Mouse (Mus musculus) G1E (cell line): ENCODE measurements around the gene Rex1bd. TPM values are rescaled to one million over a fixed set of nuclear protein-coding genes. Genes with fewer than 3 reads are reported as not detected.

Source experiments
- ATAC-seq: 2 replicates; pipeline ENCODE4 v1.8.0; 2016; ENCODE audit warnings: mild to moderate bottlenecking; ENCODE audit not compliant: insufficient number of reproducible peaks, poor library complexity, low FRiP score, severe bottlenecking; ENCODE audit errors: extremely low read depth
- DNase-seq: peaks from one replicate; pipeline ENCODE4 v3.0.0; 2012; ENCODE audit warnings: low spot score
- H3K27me3 ChIP-seq: 2 replicates; pipeline ENCODE4 v1.6.1; 2012; ENCODE audit warnings: mild to moderate bottlenecking, low read length, inconsistent platforms; ENCODE audit not compliant: insufficient read depth
- H3K36me3 ChIP-seq: replicated peaks from 2 replicates; pipeline ENCODE3; 2012; ENCODE audit warnings: mild to moderate bottlenecking, inconsistent platforms
- H3K4me1 ChIP-seq: 2 replicates; pipeline ENCODE4 v1.6.1; 2012; ENCODE audit warnings: low read depth, low read length, inconsistent platforms, mixed read lengths; ENCODE audit not compliant: insufficient read depth
- H3K4me3 ChIP-seq: 2 replicates; pipeline ENCODE4 v1.5.1; 2012; ENCODE audit warnings: low read depth, mild to moderate bottlenecking, inconsistent platforms, low read length, moderate library complexity, mixed read lengths
- H3K9me3 ChIP-seq: replicated peaks from 2 replicates; pipeline ENCODE4 v1.6.1; 2012; ENCODE audit warnings: inconsistent platforms
- CTCF ChIP-seq: IDR thresholded peaks from 2 replicates; pipeline ENCODE4 v1.5.1; 2012; ENCODE audit warnings: low read depth, low read length, inconsistent platforms, mixed read lengths
- GATA1 ChIP-seq: IDR thresholded peaks from 2 replicates; pipeline ENCODE4 v1.6.1; 2012; ENCODE audit warnings: borderline replicate concordance, low read length, inconsistent platforms, mixed read lengths
- GATA2 ChIP-seq: IDR thresholded peaks from 2 replicates; pipeline ENCODE4 v1.6.1; 2012; ENCODE audit warnings: low read depth, low read length, inconsistent platforms, borderline replicate concordance
- POLR2AphosphoS5 ChIP-seq: IDR thresholded peaks from 2 replicates; pipeline ENCODE4 v1.6.1; 2012; ENCODE audit warnings: low read depth, low read length, inconsistent platforms; ENCODE audit not compliant: insufficient replicate concordance
- TAL1 ChIP-seq: conservative IDR thresholded peaks from 2 replicates; pipeline ENCODE4 v1.6.1; 2012; ENCODE audit warnings: low read depth, low read length, inconsistent platforms, mixed read lengths
- polyA plus RNA-seq: library from polyadenylated mRNA; stranded (reverse); fragments of >175 nt; gene quantifications from 2 replicates; pipeline ENCODE4 v1.2.3, GENCODE M21; 2012
- total RNA-seq, 2 experiments: library from RNA; stranded (forward) in 1 of 2; stranded (reverse) in 1 of 2; fragments of 200-1000 nt in 1 of 2; fragments of >200 nt in 1 of 2; fragmentation: Nextera tagmentation in 1 of 2; gene quantifications; 2 replicates each; pipeline ENCODE4 v1.2.3; 2014 to 2017

Rex1bd gene
- total and polyA plus RNA-seq, 3 experiments, result 44.2 to 187 (median 86.9) TPM

DNA sequence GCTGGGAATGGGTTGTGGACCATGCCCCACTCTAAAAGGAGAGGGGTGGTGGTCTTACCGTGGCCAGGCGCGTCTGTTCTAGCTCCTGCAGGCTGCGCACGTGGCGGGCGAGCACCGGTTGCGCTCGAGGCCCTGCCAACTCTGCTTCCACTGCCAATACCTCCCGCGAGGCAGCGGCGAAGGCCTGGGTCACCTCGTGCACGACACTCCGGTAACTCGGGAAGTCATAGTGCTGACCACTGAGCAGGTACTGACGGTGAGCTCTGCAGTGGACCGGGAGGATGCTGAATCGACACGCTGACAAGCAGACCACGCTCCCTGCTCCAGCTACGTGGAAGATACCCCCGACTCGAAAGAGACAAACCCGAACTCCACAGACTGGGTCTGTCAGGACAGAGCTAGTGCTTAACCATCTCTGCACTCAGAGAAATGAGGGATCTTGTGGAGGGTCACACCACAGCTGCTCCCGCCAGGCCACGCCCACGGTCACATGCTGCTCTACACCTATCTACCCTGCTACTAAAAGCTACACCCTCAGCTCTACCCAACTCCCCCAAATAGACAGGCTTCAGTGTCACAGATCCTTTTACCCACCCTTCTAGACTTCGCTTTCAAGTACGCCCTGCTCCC, 739 bp downstream of the Rex1bd start:
- no peaks in the 10 kb centered on the region for H3K9me3 ChIP-seq
- H3K36me3 ChIP-seq, result peaks cover 65% of the 10 kb centered on the region
- no peak for DNase-seq
- TF ChIP-seq GATA1 (no peak), GATA2 (no peak), POLR2AphosphoS5 (peak; percentile 88; the same call in 1 of the 2 replicates)
- H3K27me3 ChIP-seq, result peaks cover 4% of the 10 kb centered on the region; the same call in 1 of the 2 replicates
- 0 out of 2 replicates have a peak, but pooled peaks have one; percentile 9 for ATAC-seq
- H3K4me3 ChIP-seq, result peak overlapping the region; percentile 81
- peaks cover 62% of the 10 kb centered on the region for H3K4me1 ChIP-seq

DNA sequence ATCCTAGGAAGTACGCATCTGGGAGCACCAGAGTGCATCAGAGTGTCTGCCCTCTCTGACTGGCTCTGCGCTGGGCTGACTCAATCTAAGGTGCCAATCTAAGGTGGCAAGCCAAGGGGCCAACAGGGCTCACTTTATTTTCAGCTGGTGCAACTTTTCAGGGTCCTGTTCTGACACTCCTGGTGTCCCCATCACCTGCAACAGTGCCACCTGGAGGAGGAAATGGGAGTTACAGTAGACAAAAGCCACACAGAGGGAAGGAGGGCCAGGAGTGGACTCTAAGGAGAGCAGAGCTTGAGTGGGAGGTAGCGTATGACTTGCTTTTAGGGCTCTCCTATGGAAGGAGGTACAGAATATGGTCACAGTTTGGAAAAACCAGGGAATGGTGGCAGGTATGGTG, 1.7 kb downstream of the Rex1bd start:
- Histone ChIP-seq H3K9me3 (no peaks in the 10 kb centered on the region), H3K36me3 (peaks cover 65% of the 10 kb centered on the region)

DNA sequence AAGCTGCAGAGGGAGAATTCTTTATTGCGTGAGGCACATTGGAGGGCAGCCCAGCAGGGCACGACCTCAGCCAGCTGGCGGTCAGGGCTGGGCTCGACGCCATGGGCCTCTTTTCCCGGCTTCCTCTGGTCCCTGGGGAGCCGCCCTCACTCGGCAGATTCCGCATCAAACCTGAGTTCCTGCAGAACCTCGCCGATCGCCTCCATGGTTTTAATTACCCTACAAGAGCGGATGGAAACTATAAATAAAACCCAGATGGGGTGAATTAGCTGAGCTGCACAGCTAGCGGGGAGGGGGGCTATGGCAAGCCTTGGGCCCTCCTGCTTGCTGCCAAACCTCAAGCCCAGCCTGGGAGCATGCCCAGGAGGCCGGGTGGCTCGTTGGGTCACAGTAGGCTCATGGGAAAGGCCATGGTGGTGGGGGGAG, 2.2 kb downstream of the Rex1bd start:
- H3K9me3 ChIP-seq, result no peaks in the 10 kb centered on the region
- no peak for TF ChIP-seq POLR2AphosphoS5
- TF ChIP-seq CTCF, result no peak
- TF ChIP-seq GATA1, result no peak
- no peak for TF ChIP-seq TAL1
- TF ChIP-seq GATA2, result no peak
- H3K4me3 ChIP-seq, result no peak overlapping the region
- DNase-seq (no peak), ATAC-seq (no peak)
- H3K36me3 ChIP-seq, result peaks cover 61% of the 10 kb centered on the region
- peaks cover 11% of the 10 kb centered on the region for H3K27me3 ChIP-seq
- peaks cover 77% of the 10 kb centered on the region for H3K4me1 ChIP-seq

More for the DNA sequence above, 1.7 kb downstream of the Rex1bd start:
- peaks cover 71% of the 10 kb centered on the region for H3K4me1 ChIP-seq
- no peak for ATAC-seq
- no peak overlapping the region for H3K4me3 ChIP-seq
- DNase-seq, result peak; percentile 63
- H3K27me3 ChIP-seq, result peaks cover 5% of the 10 kb centered on the region
- TF ChIP-seq CTCF (peak; percentile 85), GATA2 (no peak)

DNA sequence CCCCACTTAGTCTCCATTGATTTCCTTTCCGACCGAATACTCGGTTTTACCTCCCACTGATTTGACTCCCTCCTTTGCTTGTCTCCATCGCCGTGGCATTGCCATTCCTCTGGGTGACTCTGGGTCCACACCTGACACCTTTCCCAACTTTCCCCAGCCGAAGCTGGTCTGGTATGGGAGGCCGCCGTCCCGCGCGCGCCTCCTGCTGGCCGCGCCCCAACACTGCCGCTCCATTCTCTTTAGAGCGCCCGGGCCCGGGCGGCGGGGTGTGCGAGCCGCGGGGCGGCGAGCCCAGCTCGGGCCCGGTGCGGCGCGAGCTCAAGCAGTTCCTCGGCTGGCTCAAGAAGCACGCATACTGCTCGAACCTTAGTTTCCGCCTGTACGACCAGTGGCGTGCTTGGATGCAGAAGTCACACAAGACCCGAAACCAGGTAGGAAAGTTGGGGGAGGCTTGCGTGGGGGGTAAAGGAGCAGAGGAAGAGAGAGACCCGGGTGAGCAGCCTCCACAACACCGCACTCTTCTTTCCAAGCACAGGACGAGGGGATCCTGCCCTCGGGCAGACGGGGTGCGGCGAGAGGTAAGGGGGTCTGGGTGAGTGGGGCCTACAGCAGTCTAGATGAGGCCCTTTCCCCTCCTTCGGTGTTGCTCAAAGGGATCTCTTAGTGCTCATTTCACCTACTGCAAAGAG, 3.3 kb downstream of the Rex1bd start:
- H3K27me3 ChIP-seq, result peaks cover 22% of the 10 kb centered on the region

DNA sequence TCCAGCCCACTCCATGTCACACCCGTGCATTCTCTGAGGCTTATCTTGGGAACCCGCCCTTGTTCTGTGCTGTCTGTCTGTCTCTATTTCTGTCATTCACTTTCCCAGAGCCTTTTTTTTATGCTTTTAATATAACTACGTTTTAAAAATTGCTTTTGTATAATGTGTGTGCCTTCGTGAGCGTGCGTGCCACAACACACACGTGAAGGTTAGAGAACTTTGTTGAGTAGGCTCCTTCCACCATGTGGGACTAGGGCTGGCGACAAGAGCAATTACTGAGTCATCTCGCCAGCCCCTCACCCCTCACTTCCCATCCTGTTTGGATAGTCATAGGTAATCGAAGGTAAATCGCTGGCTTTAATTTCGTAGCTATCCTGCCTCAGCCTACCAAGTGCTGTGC, 4.0 kb downstream of the Rex1bd start:
- no peak for ATAC-seq
- DNase-seq, result no peak
- Histone ChIP-seq H3K27me3 (peaks cover 27% of the 10 kb centered on the region), H3K36me3 (peaks cover 43% of the 10 kb centered on the region), H3K4me3 (no peak overlapping the region), H3K4me1 (peaks cover 69% of the 10 kb centered on the region), H3K9me3 (no peaks in the 10 kb centered on the region)
- TF ChIP-seq CTCF, result no peak
- TF ChIP-seq POLR2AphosphoS5, result no peak
- no peak for TF ChIP-seq GATA2
- TF ChIP-seq GATA1, result no peak
- TF ChIP-seq TAL1, result no peak

More for the DNA sequence above, 3.3 kb downstream of the Rex1bd start:
- peak; percentile 81 for DNase-seq
- H3K9me3 ChIP-seq, result no peaks in the 10 kb centered on the region
- H3K4me3 ChIP-seq, result no peak overlapping the region; the same call in 1 of the 2 replicates
- no peak for ATAC-seq
- peaks cover 50% of the 10 kb centered on the region for H3K36me3 ChIP-seq
- H3K4me1 ChIP-seq, result peaks cover 75% of the 10 kb centered on the region
- TF ChIP-seq GATA1, result no peak
- peak; percentile 89 for TF ChIP-seq CTCF

DNA sequence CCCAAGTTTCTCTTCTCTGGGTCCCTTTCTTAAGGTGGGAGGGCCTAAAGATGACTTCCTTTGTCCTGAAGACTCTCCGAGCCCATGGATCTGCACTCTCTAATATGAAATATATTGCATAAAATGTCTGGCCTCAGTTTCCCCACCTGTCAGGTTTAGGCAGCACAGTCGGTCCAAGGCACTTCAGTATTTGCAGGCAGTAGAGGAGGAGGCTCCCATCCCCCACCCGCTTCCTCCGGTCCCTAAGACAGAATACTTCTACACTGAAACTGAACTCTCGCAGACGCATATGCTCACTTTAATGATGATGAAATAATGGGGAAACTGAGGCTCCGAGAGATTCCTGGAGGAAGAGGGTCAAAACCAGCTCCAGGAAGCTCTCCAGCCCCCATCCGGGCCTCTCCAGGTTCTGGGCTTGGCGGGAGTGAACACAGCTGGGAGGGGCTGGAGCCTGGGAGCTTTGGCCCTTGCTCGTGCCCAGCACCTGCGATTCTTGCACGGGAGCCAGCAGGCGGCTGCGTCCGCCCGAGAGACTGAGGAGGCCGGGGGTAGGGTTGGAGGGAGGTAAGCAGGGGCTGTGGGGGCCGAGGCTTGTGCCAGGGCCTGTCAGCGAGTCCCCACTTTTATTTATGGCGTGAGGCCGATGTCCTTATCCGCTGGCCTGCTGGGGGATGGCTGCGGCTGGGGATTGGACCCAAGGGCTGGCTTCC, 4.6 kb downstream of the Rex1bd start:
- Histone ChIP-seq H3K27me3 (peaks cover 33% of the 10 kb centered on the region), H3K4me3 (no peak overlapping the region), H3K9me3 (no peaks in the 10 kb centered on the region), H3K4me1 (peaks cover 64% of the 10 kb centered on the region), H3K36me3 (peaks cover 39% of the 10 kb centered on the region)
- no peak for TF ChIP-seq POLR2AphosphoS5
- no peak for TF ChIP-seq TAL1
- no peak for TF ChIP-seq GATA2
- no peak for TF ChIP-seq GATA1
- TF ChIP-seq CTCF, result no peak
- no peak for ATAC-seq
- DNase-seq, result no peak
